Mouse (Mus musculus) myocyte (in vitro differentiated cells): Measurements from ENCODE around the gene Hfe2. TPM values are rescaled to one million over a fixed set of nuclear protein-coding genes. Genes with fewer than 3 reads are reported as not detected.
A peak's percentile ranks its signal among the peaks of the same experiment; 100 is the strongest.

Experiments
- H3K27me3 ChIP-seq: one replicate; pipeline ENCODE4 v1.6.1; 2011; ENCODE audit not compliant: control insufficient read depth, insufficient read depth, insufficient read length
- H3K36me3 ChIP-seq: one replicate; pipeline ENCODE4 v1.6.1; 2011; ENCODE audit not compliant: control insufficient read depth, insufficient read depth
- H3K4me2 ChIP-seq: one replicate; pipeline ENCODE4 v1.6.1; 2011; ENCODE audit warnings: low read depth, control low read depth
- H3K4me3 ChIP-seq: one replicate; pipeline ENCODE4 v1.5.1; 2011; ENCODE audit warnings: mild to moderate bottlenecking, control low read depth, moderate library complexity
- H3K79me2 ChIP-seq: one replicate; pipeline ENCODE4 v1.6.1; 2011; ENCODE audit not compliant: control insufficient read depth, insufficient read depth
- H3ac ChIP-seq: one replicate; pipeline ENCODE4 v1.6.1; 2011; ENCODE audit not compliant: control insufficient read depth, insufficient read length
- CEBPB ChIP-seq: IDR thresholded peaks from 2 replicates; pipeline ENCODE4 v1.6.1; 2011; ENCODE audit warnings: mild to moderate bottlenecking, moderate library complexity; ENCODE audit not compliant: poor library complexity, insufficient read depth, severe bottlenecking
- E2F4 ChIP-seq: IDR thresholded peaks from one replicate; pipeline ENCODE4 v1.6.1; 2011; ENCODE audit warnings: mild to moderate bottlenecking, control low read depth, moderate library complexity; ENCODE audit not compliant: insufficient read depth
- MAX ChIP-seq: IDR thresholded peaks from one replicate; pipeline ENCODE4 v1.6.1; 2011; ENCODE audit warnings: low read depth, mild to moderate bottlenecking, control low read depth
- MYOD1 ChIP-seq, 3 experiments: IDR thresholded peaks; one replicate each; pipeline ENCODE4 v1.6.1; 2011; ENCODE audit warnings: control low read depth in 2 of 3, low read depth in 2 of 3, mild to moderate bottlenecking in 2 of 3, moderate library complexity in 1 of 3; ENCODE audit not compliant: insufficient read length in 2 of 3, control insufficient read depth in 1 of 3
- MYOG ChIP-seq, 3 experiments: IDR thresholded peaks; one replicate each; pipeline ENCODE4 v1.6.1; 2011; ENCODE audit warnings: control low read depth in 2 of 3, low read depth in 2 of 3, mild to moderate bottlenecking in 2 of 3; ENCODE audit not compliant: insufficient read length in 2 of 3, control insufficient read depth in 1 of 3, insufficient read depth in 1 of 3
- POLR2A ChIP-seq: IDR thresholded peaks from one replicate; pipeline ENCODE4 v1.6.1; 2011; ENCODE audit warnings: low read depth, mild to moderate bottlenecking, control low read depth, moderate library complexity; ENCODE audit not compliant: insufficient read length
- POLR2AphosphoS2 ChIP-seq: IDR thresholded peaks from one replicate; pipeline ENCODE4 v1.6.1; 2011; ENCODE audit warnings: low read depth, control low read depth; ENCODE audit not compliant: insufficient read length
- REST ChIP-seq: IDR thresholded peaks from one replicate; pipeline ENCODE4 v1.6.1; 2011; ENCODE audit warnings: mild to moderate bottlenecking, control low read depth, moderate library complexity; ENCODE audit not compliant: insufficient read depth, insufficient read length
- SRF ChIP-seq: IDR thresholded peaks from one replicate; pipeline ENCODE4 v1.6.1; 2011; ENCODE audit warnings: low read depth; ENCODE audit not compliant: control insufficient read depth, insufficient read length
- TCF12 ChIP-seq: IDR thresholded peaks from one replicate; pipeline ENCODE4 v1.6.1; 2011; ENCODE audit warnings: mild to moderate bottlenecking, control low read depth; ENCODE audit not compliant: poor library complexity, insufficient read depth, severe bottlenecking
- TCF3 ChIP-seq: IDR thresholded peaks from one replicate; pipeline ENCODE4 v1.6.1; 2011; ENCODE audit warnings: low read depth, control low read depth; ENCODE audit not compliant: insufficient read length
- USF1 ChIP-seq: IDR thresholded peaks from one replicate; pipeline ENCODE4 v1.6.1; 2011; ENCODE audit warnings: low read depth, mild to moderate bottlenecking, control low read depth, moderate library complexity
- polyA plus RNA-seq: library from polyadenylated mRNA; unstranded; fragments of >200 nt; fragmentation: generic; extraction: Trizol; gene quantifications from one replicate; pipeline ENCODE4 v1.2.1, GENCODE M21; 2012; ENCODE audit warnings: missing spikeins

Hfe2 gene
- polyA plus RNA-seq, 1 experiment: 116 TPM

DNA sequence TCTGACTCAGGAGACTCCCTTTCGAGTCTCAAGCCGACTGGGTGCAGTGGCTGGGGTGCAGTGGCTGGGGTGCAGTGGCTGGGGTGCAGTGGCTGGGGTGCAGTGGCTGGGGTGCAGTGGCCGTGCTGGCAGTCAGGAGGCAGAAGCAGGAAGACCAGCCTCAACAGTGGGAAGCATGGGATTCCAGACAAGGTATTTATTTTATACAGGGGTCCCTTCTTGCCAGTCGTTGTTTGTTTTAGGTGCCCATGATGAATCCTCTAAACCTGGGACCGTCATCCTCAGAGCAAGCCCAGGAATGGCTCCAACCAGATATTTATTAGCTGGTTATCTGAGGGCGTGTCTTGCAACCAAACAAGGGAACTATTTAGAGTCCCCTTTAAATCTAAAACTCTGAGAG is 28.6 kb downstream of the Hfe2 start:
- TF ChIP-seq POLR2AphosphoS2: no peak
- TF ChIP-seq MYOD1 (IDR thresholded peaks at IDR 0.05; ENCODE audit: control insufficient read depth in 1 of 3, insufficient read length in 2 of 3, low read depth in 2 of 3): no peak
- no peak for TF ChIP-seq MYOG (IDR thresholded peaks at IDR 0.05; ENCODE audit: control insufficient read depth in 1 of 3, insufficient read depth in 1 of 3, insufficient read length in 2 of 3, low read depth in 2 of 3)
- TF ChIP-seq POLR2A: no peak
- TF ChIP-seq CEBPB: no peak
- no peak for TF ChIP-seq USF1
- TF ChIP-seq E2F4: no peak
- TF ChIP-seq TCF3: no peak
- TF ChIP-seq TCF12: no peak
- TF ChIP-seq REST: no peak
- no peak for TF ChIP-seq MAX
- TF ChIP-seq SRF: no peak
- no peak overlapping the region for H3K4me2 ChIP-seq
- H3K36me3 ChIP-seq: no peaks in the 10 kb centered on the region
- no peak overlapping the region for H3ac ChIP-seq
- H3K4me3 ChIP-seq: no peak overlapping the region
- no peaks in the 10 kb centered on the region for H3K79me2 ChIP-seq
- no peaks in the 10 kb centered on the region for H3K27me3 ChIP-seq

DNA sequence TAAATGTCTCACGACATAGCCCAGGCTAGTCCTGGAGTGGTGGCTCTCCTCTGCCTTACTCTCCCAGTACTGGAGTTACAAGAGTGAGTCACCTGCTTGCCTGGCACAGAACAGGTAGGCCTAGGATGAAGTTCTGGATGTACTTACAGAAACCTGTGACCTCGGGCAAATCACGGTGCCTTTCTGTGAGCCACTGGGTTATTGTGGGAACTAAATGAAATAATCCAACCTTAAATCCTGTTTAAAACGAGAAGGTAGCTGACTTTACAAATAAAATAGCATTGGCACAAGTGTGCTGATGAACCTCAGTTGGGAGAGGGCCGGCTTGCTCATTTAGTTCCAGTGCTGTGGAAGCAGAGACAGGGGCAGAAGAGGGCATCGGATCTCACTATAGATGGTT is 29.3 kb downstream of the Hfe2 start:
- TF ChIP-seq CEBPB: no peak
- TF ChIP-seq POLR2A: no peak
- TF ChIP-seq E2F4: no peak
- H3ac ChIP-seq: no peak overlapping the region
- no peaks in the 10 kb centered on the region for H3K27me3 ChIP-seq
- H3K4me2 ChIP-seq: no peak overlapping the region
- H3K79me2 ChIP-seq: peaks cover 5% of the 10 kb centered on the region
- H3K4me3 ChIP-seq: no peak overlapping the region
- H3K36me3 ChIP-seq: no peaks in the 10 kb centered on the region

- no peak overlapping the region for H3K4me3 ChIP-seq
- H3K27me3 ChIP-seq: no peaks in the 10 kb centered on the region
- peak in 2 of 3 experiments; percentile 69 to 81 for TF ChIP-seq MYOG (IDR thresholded peaks at IDR 0.05; ENCODE audit: control insufficient read depth in 1 of 3, insufficient read depth in 1 of 3, insufficient read length in 2 of 3, low read depth in 2 of 3)
- TF ChIP-seq SRF: no peak
- TF ChIP-seq POLR2A: no peak
- TF ChIP-seq TCF3: no peak
- no peak for TF ChIP-seq MAX
- TF ChIP-seq POLR2AphosphoS2: no peak
- TF ChIP-seq USF1: no peak
- TF ChIP-seq MYOD1 (IDR thresholded peaks at IDR 0.05; ENCODE audit: control insufficient read depth in 1 of 3, insufficient read length in 2 of 3, low read depth in 2 of 3): peak; percentile 64 to 81 (median 70)
- TF ChIP-seq E2F4: no peak
- no peak for TF ChIP-seq REST
- no peak for TF ChIP-seq TCF12
- TF ChIP-seq CEBPB: no peak
- H3K79me2 ChIP-seq: peaks cover 9% of the 10 kb centered on the region
- no peak overlapping the region for H3ac ChIP-seq
- H3K4me2 ChIP-seq: peak overlapping the region; percentile 34
- H3K36me3 ChIP-seq: peaks cover 4% of the 10 kb centered on the region
Measured at GRCm38 (mm10) chr3:96555041-96555596, 30.1 kb downstream of the Hfe2 start.

DNA sequence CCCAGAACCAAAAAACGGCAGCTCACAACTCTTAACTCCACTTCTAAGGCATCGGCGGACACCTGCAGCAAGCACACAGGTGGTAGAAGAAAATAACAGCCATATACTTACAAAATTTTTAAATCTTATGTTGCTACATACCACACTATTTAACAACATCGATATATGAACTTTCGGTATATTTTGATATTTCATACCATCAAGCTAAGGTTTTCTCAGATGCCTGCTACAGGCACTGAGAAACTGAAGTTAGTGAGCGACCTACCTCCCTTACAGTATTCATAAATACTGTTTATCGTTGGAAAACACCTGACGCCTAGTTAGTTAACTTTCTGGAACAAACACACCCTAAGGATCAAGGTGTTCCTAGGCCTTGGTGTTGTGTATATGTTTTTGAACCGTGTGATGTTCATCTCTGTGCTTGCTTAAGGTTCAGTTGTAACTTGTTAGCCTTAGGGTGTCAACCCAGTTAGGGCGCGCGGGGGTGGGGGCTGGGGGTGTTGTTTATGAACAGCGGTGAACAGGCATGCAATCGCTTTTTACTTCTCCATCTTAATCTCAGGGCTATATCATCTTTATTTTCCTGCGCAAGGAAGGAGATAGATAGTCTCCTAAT is 31.1 kb downstream of the Hfe2 start:
- H3K27me3 ChIP-seq: no peaks in the 10 kb centered on the region
- TF ChIP-seq TCF3 (no peak), MYOG (IDR thresholded peaks at IDR 0.05; ENCODE audit: control insufficient read depth in 1 of 3, insufficient read depth in 1 of 3, insufficient read length in 2 of 3, low read depth in 2 of 3) (no peak), E2F4 (no peak), USF1 (no peak), REST (no peak), TCF12 (no peak), CEBPB (no peak), POLR2AphosphoS2 (no peak), MYOD1 (IDR thresholded peaks at IDR 0.05; ENCODE audit: control insufficient read depth in 1 of 3, insufficient read length in 2 of 3, low read depth in 2 of 3) (no peak), SRF (no peak), MAX (no peak), POLR2A (no peak)
- H3K4me2 ChIP-seq: no peak overlapping the region
- H3K4me3 ChIP-seq: peak overlapping the region; percentile 71
- H3K79me2 ChIP-seq: peaks cover 9% of the 10 kb centered on the region
- peaks cover 10% of the 10 kb centered on the region for H3K36me3 ChIP-seq
- H3ac ChIP-seq: no peak overlapping the region
